8 mouse cellular contexts compared by ENCODE assay signal in genomic region chr15:85708843-85709242, GRCm38 (mm10). TPM values are rescaled to one million over a fixed set of nuclear protein-coding genes. Genes with fewer than 3 reads are reported as not detected.
DNase-seq lines count a peak whose midpoint lies in the region; ATAC-seq and TF ChIP-seq lines count a peak whose summit lies in the region.
"Had no signal": no experiment of that assay in that cellular context is flagged by ENCODE, and none has a peak within 500 bp of the region (broad histone marks: within the 10 kb centered on the region; RNA-seq: fewer than 3 reads in every experiment).

No protein-coding gene starts in this region.

- H3K9ac ChIP-seq in hindbrain, embryonic 11.5 days (ENCODE audit: low read depth, low read length): no peak overlapping the region
- no peak overlapping the region for H3K9ac ChIP-seq in intestine, postnatal 0 days (ENCODE audit: low read depth, low read length)
- H3K9ac ChIP-seq: heart, embryonic 13.5 days had no signal

- H3K36me3 ChIP-seq in hindbrain, embryonic 11.5 days (ENCODE audit: control insufficient read depth, insufficient read depth, low read length): no peaks in the 10 kb centered on the region
- no peaks in the 10 kb centered on the region for H3K36me3 ChIP-seq in hindbrain, embryonic 10.5 days
- peaks cover 23% of the 10 kb centered on the region; the same call in 1 of the 2 replicates for H3K36me3 ChIP-seq in intestine, postnatal 0 days (ENCODE audit: control insufficient read depth, insufficient read depth)

- 0 out of 2 replicates have a peak, but pooled peaks cover 6% of the 10 kb centered on the region for H3K27me3 ChIP-seq in hindbrain, embryonic 11.5 days (ENCODE audit: control insufficient read depth, insufficient read depth, low read length)
- H3K27me3 ChIP-seq in hindbrain, embryonic 10.5 days (ENCODE audit: insufficient read depth, poor library complexity, severe bottlenecking): peaks cover 50% of the 10 kb centered on the region
- H3K27me3 ChIP-seq in intestine, postnatal 0 days (replicated peaks; ENCODE audit: control insufficient read depth, insufficient read depth, low read length): no peaks in the 10 kb centered on the region

- H3K4me3 ChIP-seq in hindbrain, embryonic 11.5 days (ENCODE audit: low read depth, low read length): no peak overlapping the region
- H3K4me3 ChIP-seq in hindbrain, embryonic 10.5 days: no peak overlapping the region
- H3K4me3 ChIP-seq in intestine, postnatal 0 days (ENCODE audit: low read depth, low read length): no peak overlapping the region
- H3K4me3 ChIP-seq: heart, embryonic 13.5 days had no signal

- 92% methylated on average over 4 of the region's 4 CpGs for WGBS in hindbrain, embryonic 11.5 days
- WGBS in hindbrain, embryonic 10.5 days: 91% methylated on average over 4 of the region's 4 CpGs
- WGBS in intestine, postnatal 0 days: 84% methylated on average over 4 of the region's 4 CpGs

- no peak overlapping the region for H3K4me2 ChIP-seq in hindbrain, embryonic 11.5 days (replicated peaks; ENCODE audit: low read depth, low read length)
- no peak overlapping the region for H3K4me2 ChIP-seq in intestine, postnatal 0 days (replicated peaks; ENCODE audit: low read depth)
- H3K4me2 ChIP-seq: heart, embryonic 13.5 days had no signal

- no peak for TF ChIP-seq CTCF in intestine, postnatal 0 days (IDR thresholded peaks at IDR 0.05; ENCODE audit: low read depth)

- H3K9me3 ChIP-seq in hindbrain, embryonic 11.5 days (ENCODE audit: control insufficient read depth, low read length): no peaks in the 10 kb centered on the region
- 0 out of 2 replicates have a peak, but pooled peaks cover 4% of the 10 kb centered on the region for H3K9me3 ChIP-seq in hindbrain, embryonic 10.5 days
- no peaks in the 10 kb centered on the region for H3K9me3 ChIP-seq in intestine, postnatal 0 days (ENCODE audit: control insufficient read depth)
- H3K9me3 ChIP-seq: heart, embryonic 13.5 days had no signal

- no peak overlapping the region for H3K27ac ChIP-seq in hindbrain, embryonic 11.5 days (ENCODE audit: low read depth, low read length)
- H3K27ac ChIP-seq in hindbrain, embryonic 10.5 days: no peak overlapping the region
- no peak overlapping the region for H3K27ac ChIP-seq in intestine, postnatal 0 days (ENCODE audit: low read depth, low read length)
- H3K27ac ChIP-seq: heart, embryonic 13.5 days had no signal

- peak; percentile 20; the same call in 1 of the 2 replicates for ATAC-seq in hindbrain, embryonic 11.5 days (ENCODE audit: low FRiP score)
- ATAC-seq in intestine, postnatal 0 days: 0 out of 2 replicates have a peak, but pooled peaks have one; percentile 6
- no peak for ATAC-seq in megakaryocyte progenitor cell, adult 5-6 weeks (replicated peaks; ENCODE audit: poor library complexity)

- DNase-seq in hindbrain, embryonic 11.5 days (ENCODE audit: low spot score): no peak
- DNase-seq in hindbrain, embryonic 10.5 days (ENCODE audit: low spot score): no peak
- peak; percentile 47 for DNase-seq in 416B (ENCODE audit: low read depth)
- DNase-seq in Muller cell, postnatal 12 days (ENCODE audit: inconsistent ontology term): peak; percentile 60
- no peak for DNase-seq in frontal cortex, postnatal 25 days (ENCODE audit: low spot score in 2 of 2)

- no peaks in the 10 kb centered on the region for H3K4me1 ChIP-seq in hindbrain, embryonic 11.5 days (replicated peaks; ENCODE audit: control insufficient read depth, insufficient read depth, low read length)
- H3K4me1 ChIP-seq in hindbrain, embryonic 10.5 days (replicated peaks): peaks cover 10% of the 10 kb centered on the region; the same call in 1 of the 2 replicates
- H3K4me1 ChIP-seq in intestine, postnatal 0 days (replicated peaks; ENCODE audit: control insufficient read depth, insufficient read depth, low read length): no peaks in the 10 kb centered on the region

RNA-seq across cellular contexts. Expression of gene Ppara, which starts 25.9 kb away (rescaled TPM):
- 0.49 and 1.5 TPM in 2 replicates for polyA plus RNA-seq in hindbrain, embryonic 11.5 days (2014; fragmentation: Nextera tagmentation; extraction: Ambion mirVana)
- 0.24 and 0.62 TPM in 2 replicates for polyA plus RNA-seq in hindbrain, embryonic 10.5 days (2016; fragmentation: Nextera tagmentation; extraction: Ambion mirVana)
- 14.3 and 21.0 TPM in 2 replicates for polyA plus RNA-seq in intestine, postnatal 0 days (2015; fragmentation: Nextera tagmentation; extraction: Ambion mirVana)
- total RNA-seq in megakaryocyte progenitor cell, adult 5-6 weeks (2015): not detected in 2 replicates
- not detected in 2 replicates for total RNA-seq in megakaryocyte progenitor cell, adult 5-6 weeks (2017)

Comparison
In these comparisons a context has a peak if more than half of its experiments do, and no peak if none do; other contexts are left out.
1. DNase-seq: peak in 416B (single experiment) and Muller cell, postnatal 12 days (single experiment); none in hindbrain, embryonic 11.5 days (single experiment), hindbrain, embryonic 10.5 days (single experiment) and frontal cortex, postnatal 25 days (0 of 2).